Comparison of ENCODE assay signal across 8 mouse cellular contexts in genomic region chr17:47009898-47010721, GRCm38 (mm10). TPM values are rescaled to one million over a fixed set of nuclear protein-coding genes. Genes with fewer than 3 reads are reported as not detected.
A peak's percentile ranks its signal among the peaks of the same experiment; 100 is the strongest.
DNase-seq lines count a peak whose midpoint lies in the region; ATAC-seq lines count a peak whose summit lies in the region.

Gene Ubr2, minus strand, starts transcription at chr17:47010556.

- WGBS in hindbrain, embryonic 12.5 days = under 1% methylated on average over 75 of the region's 77 CpGs

- peak within 1 kb of the TSS; percentile 94 for H3K9ac ChIP-seq in hindbrain, embryonic 12.5 days

- no peaks in the 10 kb centered on the region for H3K9me3 ChIP-seq in hindbrain, embryonic 12.5 days (replicated peaks)

- H3K4me3 ChIP-seq in hindbrain, embryonic 12.5 days = peak within 1 kb of the TSS; percentile 97

- H3K27ac ChIP-seq in hindbrain, embryonic 12.5 days = peak within 1 kb of the TSS; percentile 95

- peak; percentile 97 for ATAC-seq in hindbrain, embryonic 12.5 days (ENCODE audit: low FRiP score)

- H3K36me3 ChIP-seq in hindbrain, embryonic 12.5 days = no peaks in the 10 kb centered on the region

- peak; percentile 95 for DNase-seq in NIH3T3 (ENCODE audit: low read depth)
- DNase-seq in cerebellum, postnatal 10 days = peak; percentile 94 to 97
- peak; percentile 87 to 89 for DNase-seq in frontal cortex, postnatal 10 days (ENCODE audit: low spot score in 2 of 2)
- DNase-seq in layer of hippocampus, postnatal 14 days (ENCODE audit: low spot score in 2 of 2) = peak; percentile 87 to 95
- peak; percentile 90 for DNase-seq in lung, postnatal 14 days
- DNase-seq in retina, adult 2 months (ENCODE audit: low read depth, low spot score) = peak; percentile 80
- DNase-seq in thymus, postnatal 36 days = peak; percentile 85 to 89

- peak within 1 kb of the TSS; percentile 83 for H3K4me2 ChIP-seq in hindbrain, embryonic 12.5 days (replicated peaks)

- H3K27me3 ChIP-seq in hindbrain, embryonic 12.5 days = peaks cover 3% of the 10 kb centered on the region; the same call in 1 of the 2 replicates

- H3K4me1 ChIP-seq in hindbrain, embryonic 12.5 days = peaks cover 21% of the 10 kb centered on the region

RNA-seq across cellular contexts. Expression of gene Ubr2, which starts in this region (rescaled TPM):
- polyA plus RNA-seq in hindbrain, embryonic 12.5 days (2016; fragmentation: Nextera tagmentation; extraction: Ambion mirVana) = 23.5 and 23.7 TPM in 2 replicates
- 10 to 100 TPM; 52.3 to 52.4 TPM for total RNA-seq in layer of hippocampus, postnatal 14 days (2021)

Comparison
In these comparisons a context has a peak if more than half of its experiments do, and no peak if none do; other contexts are left out.
1. Peak in every context shown above with its lines: DNase-seq, ATAC-seq, H3K4me3 ChIP-seq and H3K27ac ChIP-seq.